Mouse (Mus musculus): ENCODE measurements around the gene Krt27.

Krt27 gene

GRCm38 (mm10) chr11:99322851-99323250 lies 28.1 kb downstream of the Krt27 start, which contains the start of gene Krt25:
Gene Krt25 (minus strand): TSS chr11:99322951.
- no peak for DNase-seq (ENCODE audit: low spot score)

- no peak for DNase-seq (ENCODE audit: low spot score)
Observed at GRCm38 (mm10) chr11:99321094-99321493, 29.8 kb downstream of the Krt27 start.

GRCm38 (mm10) chr11:99319127-99319526 lies 31.8 kb downstream of the Krt27 start:
- no peak for DNase-seq (ENCODE audit: low spot score)

GRCm38 (mm10) chr11:99316543-99316942 lies 34.4 kb downstream of the Krt27 start:
- no peak for DNase-seq (ENCODE audit: low spot score)

GRCm38 (mm10) chr11:99314594-99314993 lies 36.3 kb downstream of the Krt27 start:
- no peak for DNase-seq (ENCODE audit: low spot score)

- peak; percentile 32 for DNase-seq (ENCODE audit: low spot score)
Observed at GRCm38 (mm10) chr11:99310882-99311281, 40.0 kb downstream of the Krt27 start.

- DNase-seq (ENCODE audit: low spot score) = peak; percentile 49
Observed at GRCm38 (mm10) chr11:99307579-99307978, 43.3 kb downstream of the Krt27 start.

Measured in MN1 (cell line).